Comparison of ENCODE assay signal across 8 mouse cellular contexts in the genomic region with DNA sequence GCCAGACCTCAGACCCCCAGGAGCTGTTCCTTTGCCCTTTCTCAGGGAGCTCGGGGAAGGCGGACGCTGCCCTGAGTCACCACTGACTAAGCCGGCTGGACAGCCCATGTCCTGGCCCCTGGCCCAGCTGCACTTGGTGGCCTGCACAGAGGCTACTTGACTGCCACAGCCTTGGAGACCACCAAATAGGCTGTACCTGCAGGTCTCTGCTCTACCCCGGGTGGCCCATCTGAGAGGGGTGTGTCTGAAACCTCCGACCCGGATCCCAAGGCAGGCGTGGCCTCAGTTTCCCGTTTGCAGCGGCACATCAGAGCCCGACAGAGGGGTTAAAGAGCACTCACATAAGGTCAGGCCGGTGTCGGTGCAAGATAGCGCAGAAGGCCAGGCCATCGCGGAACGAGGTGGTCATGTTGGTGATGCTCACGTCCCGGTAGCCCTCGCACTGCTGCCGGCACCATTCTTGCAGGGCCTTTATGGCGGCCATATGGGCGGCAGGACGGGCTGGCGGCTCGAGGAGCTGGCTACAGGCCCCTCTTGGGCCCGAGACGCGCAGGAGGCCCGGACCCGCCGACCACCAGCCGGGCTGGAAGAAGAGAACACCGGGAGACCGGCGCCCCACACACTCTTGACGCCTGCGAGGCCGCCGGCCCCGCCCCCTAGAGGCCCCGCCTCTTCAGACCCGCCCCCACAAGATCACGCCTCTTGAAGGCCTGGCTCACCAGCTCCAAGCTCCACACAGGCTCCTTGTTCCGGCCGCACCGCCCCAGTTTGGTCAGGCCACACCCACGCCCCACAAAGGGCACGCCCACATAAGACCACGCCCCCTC. TPM values are rescaled to one million over a fixed set of nuclear protein-coding genes. Genes with fewer than 3 reads are reported as not detected.
DNase-seq lines count a peak whose midpoint lies in the region; ATAC-seq and TF ChIP-seq lines count a peak whose summit lies in the region.

A gene (minus strand): TSS at position 660 of the 827 bp plus-strand sequence.

- peak; percentile 55 for ATAC-seq in G1E (ENCODE audit: extremely low read depth, insufficient number of reproducible peaks, low FRiP score, poor library complexity, severe bottlenecking)
- ATAC-seq in forebrain, embryonic 16.5 days: peak; percentile 98
- peak; percentile 95 for ATAC-seq in lung, embryonic 14.5 days (ENCODE audit: insufficient read depth)

- peak within 1 kb of the TSS; percentile 52 for H3K9ac ChIP-seq in forebrain, embryonic 16.5 days (replicated peaks; ENCODE audit: low read depth, low read length)
- peak within 1 kb of the TSS; percentile 46 for H3K9ac ChIP-seq in lung, embryonic 14.5 days

- TF ChIP-seq CTCF in G1E (IDR thresholded peaks at IDR 0.05; ENCODE audit: low read depth, low read length): no peak
- no peak for TF ChIP-seq CTCF in layer of hippocampus, adult 2 months (conservative IDR thresholded peaks at IDR 0.05)
- TF ChIP-seq CTCF in lung, embryonic 14.5 days (IDR thresholded peaks at IDR 0.05; ENCODE audit: low read depth): no peak
- TF ChIP-seq CTCF in olfactory bulb, adult 2 months (IDR thresholded peaks at IDR 0.05; ENCODE audit: insufficient read depth, low read depth, low read length): no peak
- no peak for TF ChIP-seq CTCF in thymus, adult 2 months (IDR thresholded peaks at IDR 0.05; ENCODE audit: borderline replicate concordance, control insufficient read depth, extremely low read depth, insufficient read depth, low read length, poor library complexity)

- intact Hi-C loops in heart, postnatal 36 days (cut with DNase I): no loop called here

- 6% methylated on average over 50 of the region's 50 CpGs for WGBS in forebrain, embryonic 16.5 days
- WGBS in lung, embryonic 14.5 days: 4% methylated on average over 50 of the region's 50 CpGs
- WGBS in olfactory bulb, adult 2 months: 7% methylated on average over 50 of the region's 50 CpGs
- WGBS in thymus, adult 2 months: 5% methylated on average over 49 of the region's 50 CpGs

- no peaks in the 10 kb centered on the region for H3K27me3 ChIP-seq in G1E (ENCODE audit: insufficient read depth, low read length)
- no peaks in the 10 kb centered on the region for H3K27me3 ChIP-seq in forebrain, embryonic 16.5 days (replicated peaks; ENCODE audit: control insufficient read depth, insufficient read depth, low read length)
- no peaks in the 10 kb centered on the region for H3K27me3 ChIP-seq in lung, embryonic 14.5 days (ENCODE audit: insufficient read depth, low read length)
- no peaks in the 10 kb centered on the region for H3K27me3 ChIP-seq in thymus, adult 2 months (ENCODE audit: control insufficient read depth, insufficient read depth, low read length)

- H3K4me2 ChIP-seq in forebrain, embryonic 16.5 days (ENCODE audit: low read length): peak within 1 kb of the TSS; percentile 68
- H3K4me2 ChIP-seq in lung, embryonic 14.5 days: peak within 1 kb of the TSS; percentile 99

- H3K27ac ChIP-seq in forebrain, embryonic 16.5 days (ENCODE audit: low read length): no peak within 1 kb of the TSS
- peak within 1 kb of the TSS; percentile 48; the same call in 1 of the 2 replicates for H3K27ac ChIP-seq in layer of hippocampus, adult 2 months
- H3K27ac ChIP-seq in lung, embryonic 14.5 days (ENCODE audit: low read depth): peak within 1 kb of the TSS; percentile 25; the same call in 1 of the 2 replicates
- H3K27ac ChIP-seq in olfactory bulb, adult 2 months (ENCODE audit: insufficient read depth, low read depth, low read length): no peak within 1 kb of the TSS
- H3K27ac ChIP-seq in thymus, adult 2 months (ENCODE audit: control insufficient read depth, insufficient read depth, low read length): no peak within 1 kb of the TSS

- TF ChIP-seq POLR2A in olfactory bulb, adult 2 months (IDR thresholded peaks at IDR 0.05; ENCODE audit: insufficient read depth, low read depth, low read length): no peak
- no peak for TF ChIP-seq POLR2A in thymus, adult 2 months (IDR thresholded peaks at IDR 0.05; ENCODE audit: control insufficient read depth, extremely low read depth, insufficient read depth, low read length, poor library complexity)

- DNase-seq in G1E (ENCODE audit: low spot score): peak; percentile 90
- DNase-seq in cerebellum, adult 18-20 months: peak; percentile 70
- DNase-seq in heart, postnatal 36 days: peak; percentile 93 to 95
- peak; percentile 75 to 86 for DNase-seq in layer of hippocampus, adult 2 months (ENCODE audit: low spot score in 2 of 2)
- peak; percentile 99 for DNase-seq in lung, embryonic 14.5 days
- peak; percentile 91 for DNase-seq in thymus, adult 2 months

- H3K9me3 ChIP-seq in G1E (replicated peaks): no peaks in the 10 kb centered on the region
- H3K9me3 ChIP-seq in forebrain, embryonic 16.5 days (ENCODE audit: control insufficient read depth, low read length): no peaks in the 10 kb centered on the region
- H3K9me3 ChIP-seq in lung, embryonic 14.5 days (ENCODE audit: low read depth, low read length): no peaks in the 10 kb centered on the region

- H3K4me1 ChIP-seq in G1E (ENCODE audit: insufficient read depth, low read depth, low read length): peaks cover 92% of the 10 kb centered on the region
- H3K4me1 ChIP-seq in forebrain, embryonic 16.5 days (replicated peaks; ENCODE audit: control insufficient read depth, insufficient read depth, low read length): peaks cover 14% of the 10 kb centered on the region
- peaks cover 9% of the 10 kb centered on the region for H3K4me1 ChIP-seq in lung, embryonic 14.5 days (ENCODE audit: insufficient read depth)
- peaks cover 20% of the 10 kb centered on the region for H3K4me1 ChIP-seq in olfactory bulb, adult 2 months (ENCODE audit: control insufficient read depth, insufficient read depth, low read length)
- peaks cover 30% of the 10 kb centered on the region for H3K4me1 ChIP-seq in thymus, adult 2 months (replicated peaks; ENCODE audit: control insufficient read depth, insufficient read depth, low read length)

- peak within 1 kb of the TSS; percentile 77 for H3K4me3 ChIP-seq in G1E (ENCODE audit: low read depth, low read length)
- H3K4me3 ChIP-seq in forebrain, embryonic 16.5 days (replicated peaks; ENCODE audit: low read length): peak within 1 kb of the TSS; percentile 43
- peak within 1 kb of the TSS; percentile 62 for H3K4me3 ChIP-seq in layer of hippocampus, adult 2 months
- peak within 1 kb of the TSS; percentile 54 for H3K4me3 ChIP-seq in lung, embryonic 14.5 days (ENCODE audit: low read depth, low read length)
- peak within 1 kb of the TSS; percentile 34 for H3K4me3 ChIP-seq in olfactory bulb, adult 2 months (ENCODE audit: insufficient read depth, low read depth, low read length)
- peak within 1 kb of the TSS; percentile 34 for H3K4me3 ChIP-seq in thymus, adult 2 months (ENCODE audit: control insufficient read depth, insufficient read depth, low read length)

- H3K36me3 ChIP-seq in G1E (replicated peaks): peaks cover 17% of the 10 kb centered on the region
- H3K36me3 ChIP-seq in forebrain, embryonic 16.5 days (ENCODE audit: control insufficient read depth, insufficient read depth): no peaks in the 10 kb centered on the region
- no peaks in the 10 kb centered on the region for H3K36me3 ChIP-seq in lung, embryonic 14.5 days (ENCODE audit: insufficient read depth)
- no peaks in the 10 kb centered on the region for H3K36me3 ChIP-seq in thymus, adult 2 months (ENCODE audit: control insufficient read depth, insufficient read depth, low read length)

RNA-seq across cellular contexts. Expression of the gene that starts here (rescaled TPM):
- 12.8 and 21.7 TPM in 2 replicates for total RNA-seq in G1E (2014; fragmentation: Nextera tagmentation)
- total RNA-seq in G1E (2017): 8.0 and 8.5 TPM in 2 replicates
- polyA plus RNA-seq in G1E (2012): 22.4 and 26.3 TPM in 2 replicates
- 3.8 and 5.7 TPM in 2 replicates for polyA plus RNA-seq in forebrain, embryonic 16.5 days (2015; fragmentation: Nextera tagmentation; extraction: Ambion mirVana)
- 1 to 10 TPM; 2.4 to 2.8 TPM for total RNA-seq in heart, postnatal 36 days (2021)
- 1 to 10 TPM; 1.4 to 1.6 TPM for total RNA-seq in layer of hippocampus, adult 2 months (2021)
- polyA plus RNA-seq in lung, embryonic 14.5 days (2014; fragmentation: Nextera tagmentation; extraction: Ambion mirVana): 3.0 and 4.8 TPM in 2 replicates
- polyA plus RNA-seq in olfactory bulb, adult 2 months (2012; ENCODE audit: insufficient read depth, insufficient read length, low replicate concordance, missing spikeins): not detected in 2 replicates
- polyA plus RNA-seq in thymus, adult 2 months (2012; rRNA removed): 6.3 and 6.7 TPM in 2 replicates

Comparison
In these comparisons a context has a peak if more than half of its experiments do, and no peak if none do; other contexts are left out.
1. H3K27ac ChIP-seq: peak in layer of hippocampus, adult 2 months (single experiment) and lung, embryonic 14.5 days (single experiment); none in forebrain, embryonic 16.5 days (single experiment), olfactory bulb, adult 2 months (single experiment) and thymus, adult 2 months (single experiment).
2. Peak in every context shown above with its lines, with median percentiles within 50 percentile points of each other: ATAC-seq, DNase-seq and H3K4me3 ChIP-seq.